1 mouse cellular context compared by ENCODE assay signal in the genomic region with DNA sequence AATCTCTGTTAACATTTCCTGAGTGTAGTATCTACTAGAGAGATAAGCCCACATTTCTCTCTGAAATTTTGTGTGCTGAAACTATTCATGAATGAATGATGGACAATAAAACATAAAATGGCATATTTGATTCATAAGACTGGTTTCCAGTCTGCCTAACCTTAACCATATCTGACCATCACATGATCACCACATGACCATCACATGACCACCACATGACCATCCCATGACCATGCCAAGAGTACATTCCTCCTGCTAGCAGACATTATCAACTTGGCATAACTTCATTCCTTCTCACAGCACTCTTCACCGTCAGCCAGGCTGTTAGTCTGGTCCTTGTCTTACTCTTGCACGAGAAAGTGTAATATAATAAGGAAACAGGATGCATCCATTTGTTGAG.
TF ChIP-seq lines count a peak whose summit lies in the region.

No protein-coding gene starts in this region.

TF ChIP-seq in CH12.LX, 34 proteins besides CTCF, POLR2A, EP300 and RAD21 (continued from another document):
- no peak for TF ChIP-seq MAZ (IDR thresholded peaks at IDR 0.05; ENCODE audit: low read depth, low read length)
